Mouse (Mus musculus) heart, postnatal 0 days (tissue): ENCODE results near the gene Cacna2d4.

Source experiments
- CTCF ChIP-seq: IDR thresholded peaks from 2 replicates; pipeline ENCODE4 v1.5.1; 2016; ENCODE audit warnings: antibody characterized with exemption, control low read depth, low read depth
- EP300 ChIP-seq: IDR thresholded peaks from 2 replicates; pipeline ENCODE4 v1.6.1; 2016; ENCODE audit warnings: antibody characterized with exemption, low read depth

GRCm38 (mm10) chr6:119319358-119319757, 83.0 kb downstream of the Cacna2d4 start:
- TF ChIP-seq CTCF (no peak), EP300 (no peak)
